Mouse (Mus musculus) stomach, embryonic 14.5 days (tissue): ENCODE data around the gene Ssx2ip. TPM values are rescaled to one million over a fixed set of nuclear protein-coding genes. Genes with fewer than 3 reads are reported as not detected.

Experiments used
- ATAC-seq: fragments of 200-750 bp; cut with Nextera tagmentation; 2 replicates; pipeline ENCODE4 v1.8.0; 2017; ENCODE audit warnings: low read depth, moderate TSS enrichment; ENCODE audit not compliant: insufficient number of reproducible peaks, insufficient read depth, low FRiP score
- H3K27ac ChIP-seq: fragments of 300-500 bp; sonication (generic); 2 replicates; pipeline ENCODE4 v1.5.1; 2014; ENCODE audit warnings: mild to moderate bottlenecking, low read length, moderate library complexity, mixed read lengths
- H3K27me3 ChIP-seq: fragments of 300-500 bp; sonication (generic); 2 replicates; pipeline ENCODE4 v1.6.1; 2014; ENCODE audit warnings: low read length, control low read depth, mixed read lengths; ENCODE audit not compliant: control insufficient read depth, insufficient read depth
- H3K36me3 ChIP-seq: fragments of 300-500 bp; sonication (generic); 2 replicates; pipeline ENCODE4 v1.6.1; 2014; ENCODE audit warnings: mild to moderate bottlenecking, control low read depth, low read length, moderate library complexity, mixed read lengths; ENCODE audit not compliant: control insufficient read depth, insufficient read depth
- H3K4me1 ChIP-seq: fragments of 300-500 bp; sonication (generic); 2 replicates; pipeline ENCODE4 v1.6.1; 2014; ENCODE audit warnings: low read length, control low read depth, mixed read lengths; ENCODE audit not compliant: control insufficient read depth, insufficient read depth
- H3K4me2 ChIP-seq: fragments of 300-500 bp; sonication (generic); replicated peaks from 2 replicates; pipeline ENCODE4 v1.6.1; 2014; ENCODE audit warnings: low read depth, low read length, control low read depth
- H3K4me3 ChIP-seq: fragments of 300-500 bp; sonication (generic); 2 replicates; pipeline ENCODE4 v1.5.1; 2014; ENCODE audit warnings: low read depth, low read length, control low read depth
- H3K9ac ChIP-seq: fragments of 300-500 bp; sonication (generic); replicated peaks from 2 replicates; pipeline ENCODE4 v1.6.1; 2014; ENCODE audit warnings: low read depth, mild to moderate bottlenecking, control low read depth, low read length, moderate library complexity, mixed read lengths
- H3K9me3 ChIP-seq: fragments of 300-500 bp; sonication (generic); 2 replicates; pipeline ENCODE4 v1.6.1; 2016; ENCODE audit warnings: low read depth, low read length, control low read depth; ENCODE audit not compliant: control insufficient read depth
- WGBS: fragments of 180-500 bp; shearing (Covaris S2); extraction: QIAGEN DNeasy Blood & Tissue Kit; methylation state at CpG from one replicate; pipeline ENCODE4 v1.1.7; 2014; 5-methylcytosine and 5-hydroxymethylcytosine counted together
- polyA plus RNA-seq: library from polyadenylated mRNA; unstranded; fragments of >200 nt; fragmentation: Nextera tagmentation; extraction: Ambion mirVana; gene quantifications from 2 replicates; pipeline ENCODE4 v1.2.1, GENCODE M21; 2014

Gene Ssx2ip
- polyA plus RNA-seq, 1 experiment from 2014 or later: 28.2 TPM

GRCm38 (mm10) chr3:146407086-146407721 is 2.8 kb downstream of the Ssx2ip start:
- no peaks in the 10 kb centered on the region for H3K9me3 ChIP-seq
- H3K4me3 ChIP-seq: no peak overlapping the region
- no peaks in the 10 kb centered on the region for H3K27me3 ChIP-seq
- 76% methylated on average over 16 of the region's 16 CpGs for WGBS
- no peaks in the 10 kb centered on the region for H3K36me3 ChIP-seq
- no peak overlapping the region for H3K9ac ChIP-seq
- H3K4me2 ChIP-seq: peak overlapping the region; percentile 70
- 0 out of 2 replicates have a peak overlapping the region, but pooled peaks have one; percentile 22 for H3K27ac ChIP-seq
- no peak for ATAC-seq
- H3K4me1 ChIP-seq: peaks cover 14% of the 10 kb centered on the region

DNA sequence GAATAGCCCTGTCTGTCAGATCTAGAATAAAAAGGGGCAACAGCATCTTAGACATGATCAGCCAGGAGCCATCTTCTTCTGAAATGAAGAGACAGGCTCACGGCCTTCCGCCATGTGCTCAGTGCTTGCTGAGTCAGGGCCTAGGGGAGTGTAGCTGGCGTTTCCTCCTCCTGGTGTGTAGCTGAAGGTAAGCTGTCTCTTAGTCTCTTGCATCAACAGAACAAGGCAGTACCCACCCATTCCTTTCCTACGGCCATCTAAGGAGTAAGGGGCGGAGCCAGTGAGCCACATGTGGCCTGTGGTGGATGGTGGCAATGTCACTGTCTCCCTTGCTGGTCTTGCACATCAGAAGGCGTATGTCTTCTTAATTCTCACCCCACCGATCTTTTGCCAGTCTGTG is 5.7 kb downstream of the Ssx2ip start:
- Histone ChIP-seq H3K9me3 (no peaks in the 10 kb centered on the region), H3K27me3 (no peaks in the 10 kb centered on the region), H3K4me3 (no peak overlapping the region), H3K27ac (no peak overlapping the region), H3K4me2 (no peak overlapping the region), H3K4me1 (peaks cover 13% of the 10 kb centered on the region), H3K36me3 (no peaks in the 10 kb centered on the region), H3K9ac (no peak overlapping the region)
- 81% methylated on average over 7 of the region's 7 CpGs for WGBS
- ATAC-seq: no peak

DNA sequence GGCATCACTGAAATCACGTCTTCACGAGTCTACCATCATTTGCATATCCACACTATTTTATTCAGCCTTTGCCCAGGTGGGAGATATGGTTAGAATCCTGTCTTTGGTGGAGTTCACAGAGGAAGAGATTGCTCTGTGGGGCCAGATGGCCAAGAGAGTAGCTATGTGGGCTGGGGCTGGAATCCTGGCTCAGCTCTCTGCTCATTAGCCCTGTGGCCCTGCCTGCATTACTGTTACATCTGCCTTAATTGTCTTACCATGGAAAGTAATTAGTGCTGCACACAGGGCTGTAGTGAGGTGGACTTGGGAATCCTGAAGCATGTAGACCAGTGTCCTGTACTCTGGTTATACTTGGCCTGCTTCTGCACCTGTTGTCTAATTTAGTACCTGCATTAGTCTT is 7.6 kb downstream of the Ssx2ip start:
- ATAC-seq: no peak
- Histone ChIP-seq H3K9ac (no peak overlapping the region), H3K4me1 (peaks cover under 1% of the 10 kb centered on the region; the same call in 1 of the 2 replicates), H3K36me3 (no peaks in the 10 kb centered on the region), H3K4me3 (no peak overlapping the region), H3K4me2 (no peak overlapping the region), H3K9me3 (no peaks in the 10 kb centered on the region), H3K27me3 (no peaks in the 10 kb centered on the region), H3K27ac (no peak overlapping the region)
- WGBS: 75% methylated on average over 2 of the region's 2 CpGs

DNA sequence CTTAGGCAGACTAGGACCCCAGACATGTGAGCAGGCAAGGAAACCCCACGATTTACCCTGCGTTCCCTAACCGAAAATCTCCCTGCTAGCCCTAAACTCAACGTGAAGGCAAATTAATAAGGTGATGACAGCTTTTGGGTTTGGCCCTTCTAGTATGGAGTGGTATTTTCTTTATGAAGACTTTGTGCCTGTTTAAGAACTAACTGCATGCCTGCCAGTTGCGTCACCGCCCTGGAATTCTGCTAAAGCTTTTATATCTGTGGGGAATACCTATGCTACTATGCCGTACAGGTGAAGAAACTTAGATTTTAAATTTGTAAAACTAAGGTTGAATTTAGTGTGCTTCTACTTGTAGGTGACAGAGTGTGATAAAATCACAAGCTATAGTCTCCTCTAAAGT is 8.0 kb downstream of the Ssx2ip start:
- ATAC-seq: no peak
- 79% methylated on average over 7 of the region's 7 CpGs for WGBS
- no peak overlapping the region for H3K27ac ChIP-seq

GRCm38 (mm10) chr3:146413016-146413415 is 8.6 kb downstream of the Ssx2ip start:
- Histone ChIP-seq H3K4me3 (no peak overlapping the region), H3K4me2 (no peak overlapping the region), H3K27ac (no peak overlapping the region), H3K4me1 (no peaks in the 10 kb centered on the region), H3K9ac (no peak overlapping the region), H3K36me3 (no peaks in the 10 kb centered on the region), H3K9me3 (no peaks in the 10 kb centered on the region), H3K27me3 (no peaks in the 10 kb centered on the region)
- 87% methylated on average over 13 of the region's 13 CpGs for WGBS
- no peak for ATAC-seq

More for the DNA sequence above, 8.0 kb downstream of the Ssx2ip start:
- Histone ChIP-seq H3K9ac (no peak overlapping the region), H3K36me3 (no peaks in the 10 kb centered on the region), H3K27me3 (no peaks in the 10 kb centered on the region), H3K4me1 (no peaks in the 10 kb centered on the region), H3K4me2 (no peak overlapping the region), H3K4me3 (no peak overlapping the region), H3K9me3 (no peaks in the 10 kb centered on the region)

GRCm38 (mm10) chr3:146413992-146414391 is 9.6 kb downstream of the Ssx2ip start:
- no peaks in the 10 kb centered on the region for H3K27me3 ChIP-seq
- H3K4me3 ChIP-seq: no peak overlapping the region
- H3K27ac ChIP-seq: no peak overlapping the region
- no peak overlapping the region for H3K4me2 ChIP-seq
- H3K9ac ChIP-seq: no peak overlapping the region
- H3K9me3 ChIP-seq: no peaks in the 10 kb centered on the region
- no peak for ATAC-seq
- H3K4me1 ChIP-seq: no peaks in the 10 kb centered on the region
- H3K36me3 ChIP-seq: peaks cover 6% of the 10 kb centered on the region
- WGBS: 73% methylated on average over 4 of the region's 4 CpGs

DNA sequence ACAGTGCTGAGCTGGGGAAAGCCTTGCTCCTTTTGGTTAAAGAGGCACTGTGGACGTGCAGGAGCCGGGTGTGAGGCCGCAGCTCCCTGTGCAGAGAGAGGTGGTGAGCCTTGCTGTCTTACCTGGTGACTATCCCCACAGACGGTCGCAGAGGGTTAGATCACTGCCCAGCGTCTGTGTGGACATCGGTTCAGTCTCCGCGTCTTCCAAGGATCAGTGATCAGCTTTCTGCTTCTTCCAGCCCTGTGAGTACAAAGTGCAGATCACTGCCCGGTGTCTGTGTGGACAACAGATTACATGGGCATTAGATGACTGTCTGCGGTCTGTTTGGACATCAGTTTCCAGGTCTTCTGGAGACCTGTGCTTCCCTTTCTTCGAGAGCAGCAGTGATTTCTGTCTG is 10.1 kb downstream of the Ssx2ip start:
- peaks cover 7% of the 10 kb centered on the region for H3K36me3 ChIP-seq
- ATAC-seq: no peak
- H3K9me3 ChIP-seq: no peaks in the 10 kb centered on the region
- no peak overlapping the region for H3K4me3 ChIP-seq
- H3K27ac ChIP-seq: no peak overlapping the region
- no peaks in the 10 kb centered on the region for H3K4me1 ChIP-seq
- H3K4me2 ChIP-seq: no peak overlapping the region
- H3K27me3 ChIP-seq: no peaks in the 10 kb centered on the region
- 91% methylated on average over 12 of the region's 12 CpGs for WGBS
- no peak overlapping the region for H3K9ac ChIP-seq

DNA sequence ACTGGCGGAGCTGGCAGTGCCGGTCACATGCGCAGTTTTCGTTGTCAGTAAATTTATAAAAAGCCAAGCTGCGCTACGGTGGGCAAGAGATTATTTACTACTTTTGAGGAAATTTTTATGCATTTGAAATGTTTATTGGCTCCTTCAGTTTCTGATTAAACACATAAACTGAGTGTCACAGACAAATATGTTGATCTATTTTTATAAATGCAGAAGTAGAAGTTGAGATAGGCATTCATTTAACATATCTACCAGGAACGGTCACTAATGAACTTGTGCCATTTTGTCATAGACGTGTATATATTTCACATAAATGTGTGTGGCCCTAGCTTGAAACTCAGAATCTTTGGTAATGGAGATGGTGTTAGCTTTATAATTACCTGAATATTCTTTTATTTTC is 13.4 kb downstream of the Ssx2ip start:
- H3K27me3 ChIP-seq: no peaks in the 10 kb centered on the region
- H3K9me3 ChIP-seq: no peaks in the 10 kb centered on the region
- no peak overlapping the region for H3K4me2 ChIP-seq
- 95% methylated on average over 8 of the region's 8 CpGs for WGBS
- peaks cover 7% of the 10 kb centered on the region for H3K36me3 ChIP-seq
- ATAC-seq: no peak
- no peak overlapping the region for H3K9ac ChIP-seq
- H3K4me3 ChIP-seq: no peak overlapping the region
- no peaks in the 10 kb centered on the region for H3K4me1 ChIP-seq
- no peak overlapping the region for H3K27ac ChIP-seq

DNA sequence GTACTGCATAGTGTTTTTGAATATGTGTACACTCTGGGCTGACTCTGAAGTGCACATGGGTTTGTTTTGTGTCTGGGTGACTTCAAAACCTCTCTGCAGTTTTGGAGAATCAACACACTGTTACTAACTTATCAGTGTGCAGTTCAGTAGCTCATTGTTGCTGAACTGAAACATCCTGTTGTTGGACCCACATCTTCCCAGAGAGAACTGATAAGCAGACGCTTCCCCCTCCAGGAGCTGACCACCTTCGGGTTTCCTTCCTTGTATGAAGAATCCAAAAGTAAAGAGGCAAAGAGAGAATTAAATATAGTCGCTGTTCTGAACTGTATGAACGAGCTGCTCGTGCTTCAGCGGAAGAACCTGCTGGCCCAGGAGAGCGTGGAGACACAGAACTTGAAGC is 14.5 kb downstream of the Ssx2ip start:
- 77% methylated on average over 7 of the region's 7 CpGs for WGBS
- ATAC-seq: no peak
- peaks cover 7% of the 10 kb centered on the region for H3K36me3 ChIP-seq

More for the DNA sequence above, 14.5 kb downstream of the Ssx2ip start:
- H3K27me3 ChIP-seq: no peaks in the 10 kb centered on the region
- H3K9ac ChIP-seq: no peak overlapping the region
- H3K4me2 ChIP-seq: no peak overlapping the region
- H3K27ac ChIP-seq: no peak overlapping the region
- H3K9me3 ChIP-seq: no peaks in the 10 kb centered on the region
- no peaks in the 10 kb centered on the region for H3K4me1 ChIP-seq
- no peak overlapping the region for H3K4me3 ChIP-seq
